Mouse (Mus musculus): Measurements from ENCODE around the gene Fh1.

Fh1 gene

DNA sequence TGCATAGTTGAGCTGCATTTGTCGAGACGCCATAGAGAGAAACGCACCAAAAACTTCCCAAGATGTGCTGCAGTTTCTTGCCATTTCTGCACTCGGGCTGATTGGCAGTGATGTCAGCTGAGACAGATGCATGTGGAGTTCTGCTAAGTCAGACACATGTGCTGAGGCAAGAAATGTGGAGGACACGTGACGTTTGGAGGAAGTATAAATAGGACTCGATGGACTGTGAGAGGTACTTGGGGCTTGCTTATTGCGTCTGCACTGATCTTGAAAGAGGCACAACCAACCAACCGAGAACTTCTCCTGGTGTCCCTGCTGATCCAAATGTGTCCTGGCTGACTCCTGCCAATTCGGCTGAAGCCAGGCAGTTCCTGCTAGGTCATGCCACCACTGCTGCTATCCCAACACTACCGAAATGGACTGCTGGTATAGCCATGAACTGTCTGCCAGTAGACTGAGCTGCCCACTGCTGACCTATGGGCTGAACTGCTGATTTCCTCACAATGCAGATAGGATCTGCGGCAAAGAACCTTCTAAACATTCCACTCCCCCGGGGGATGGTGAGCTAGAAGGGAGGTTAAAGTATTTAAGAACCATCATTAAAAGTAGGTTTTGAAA lies 5.5 kb downstream of the Fh1 start, which contains the start of gene Kmo:
Kmo (plus strand) TSS at position 568 of the 618 bp plus-strand sequence.
- no peak for DNase-seq (ENCODE audit: low spot score)

DNA sequence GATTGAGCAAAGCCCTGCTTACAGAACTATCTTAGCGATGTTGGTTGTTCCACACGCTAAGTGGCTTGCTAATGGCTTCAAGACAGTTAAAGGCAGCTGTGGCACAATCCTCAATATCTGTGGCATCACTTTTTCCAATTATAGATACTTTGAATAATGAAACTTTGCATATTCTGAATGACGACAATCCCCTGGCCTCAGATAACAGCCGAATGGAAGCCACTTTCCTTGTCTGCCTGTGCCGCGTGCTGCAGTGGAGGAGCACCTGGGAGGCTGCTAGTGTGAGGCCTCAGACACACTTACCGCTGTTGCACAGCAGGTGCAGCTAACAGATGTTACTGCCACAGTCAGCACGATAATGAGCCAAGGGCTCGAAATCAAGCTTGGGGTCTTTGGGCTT lies 10.4 kb downstream of the Fh1 start:
- no peak for DNase-seq (ENCODE audit: low spot score)

DNA sequence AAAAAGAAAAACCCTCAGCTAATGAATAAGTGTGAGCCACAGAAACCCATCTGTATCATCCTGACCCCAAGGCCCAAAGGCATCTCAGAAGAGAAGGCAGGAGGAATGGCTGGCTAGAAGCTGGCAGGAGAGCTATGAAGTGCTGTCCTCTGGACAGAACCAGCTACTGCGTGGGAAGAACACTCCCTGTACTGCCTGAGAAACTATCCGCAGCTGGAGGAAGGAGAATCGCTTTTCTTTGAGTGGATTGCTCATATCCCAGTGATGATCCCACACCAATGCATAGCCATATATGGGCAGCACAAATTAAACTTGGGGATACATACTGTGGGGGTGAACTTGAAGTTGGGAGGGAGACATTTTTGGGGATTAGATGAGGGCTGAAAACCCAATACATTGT lies 16.7 kb downstream of the Fh1 start:
- no peak for DNase-seq (ENCODE audit: low spot score)

DNA sequence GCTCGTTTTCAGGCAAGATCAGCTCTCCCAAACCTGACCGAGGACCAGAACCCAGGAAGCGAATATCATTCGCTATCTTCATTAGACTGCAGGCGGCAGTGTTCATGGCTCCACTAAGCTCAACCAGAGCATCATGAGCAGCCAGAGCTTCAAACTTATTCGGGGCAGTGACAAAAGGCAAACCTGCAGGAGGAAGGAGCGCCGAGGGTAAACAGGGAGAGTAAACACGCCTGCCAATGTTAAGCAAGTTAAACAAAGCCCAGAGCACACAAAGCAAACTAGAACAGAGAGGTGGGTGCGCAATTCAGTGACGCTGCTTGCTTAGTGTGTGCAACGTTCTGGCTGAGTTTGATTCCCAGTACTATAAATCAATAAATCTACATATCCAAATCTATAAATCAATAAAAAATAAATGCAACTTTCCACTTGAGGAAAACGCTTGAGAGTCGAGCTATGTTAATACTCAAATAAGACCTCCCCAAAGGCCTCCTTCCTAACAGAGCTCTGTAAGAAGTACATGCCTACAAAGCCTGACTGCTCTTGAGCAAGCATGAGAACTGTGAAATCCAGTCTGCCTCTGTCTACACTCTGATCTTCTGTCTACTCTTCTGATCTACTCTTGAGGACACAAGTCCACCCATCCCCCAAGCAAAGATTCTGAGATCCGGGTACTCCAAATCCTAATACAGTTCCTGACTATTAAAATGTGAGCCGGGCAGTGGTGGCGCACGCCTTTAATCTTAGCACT lies 17.4 kb downstream of the Fh1 start:
- no peak for DNase-seq (ENCODE audit: low spot score)

DNA sequence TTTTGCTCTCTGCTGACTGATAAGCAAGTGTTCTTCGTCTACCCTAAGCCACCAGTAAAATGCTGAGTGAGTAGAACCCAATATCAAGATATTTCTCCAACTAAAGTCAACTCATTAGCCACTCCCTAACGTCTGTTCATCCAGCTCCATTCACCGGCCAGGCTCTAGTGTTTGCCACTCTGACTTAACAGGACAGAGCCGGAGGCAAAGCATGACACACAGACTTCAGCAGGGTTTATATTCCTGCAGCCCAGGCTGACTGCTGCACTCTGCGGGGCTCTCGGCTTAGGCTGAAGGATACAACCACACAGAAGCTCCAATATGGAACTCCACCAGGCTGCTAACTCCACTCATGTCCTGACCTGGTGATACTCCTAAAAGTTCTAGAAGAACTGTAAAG lies 18.1 kb downstream of the Fh1 start:
- DNase-seq (ENCODE audit: low spot score), result no peak

DNA sequence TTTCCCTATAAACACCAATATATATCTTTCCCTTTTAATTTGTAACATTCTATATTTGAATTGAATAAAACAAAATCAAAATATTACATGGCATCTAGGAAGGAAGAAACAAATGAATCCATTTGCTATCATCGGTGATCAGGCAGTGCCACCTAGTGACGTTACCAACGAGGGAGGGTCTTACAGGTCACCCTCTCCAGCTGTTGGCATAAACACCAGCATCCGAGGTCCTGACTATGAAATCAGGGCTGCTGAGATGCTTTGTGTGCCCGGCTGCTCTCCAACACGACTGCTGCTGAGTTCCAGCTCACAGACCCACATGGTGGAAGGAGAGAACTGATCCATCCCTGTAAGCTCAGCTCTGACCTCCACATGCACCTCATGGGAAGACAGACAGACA lies 22.0 kb downstream of the Fh1 start:
- DNase-seq (ENCODE audit: low spot score), result no peak

DNA sequence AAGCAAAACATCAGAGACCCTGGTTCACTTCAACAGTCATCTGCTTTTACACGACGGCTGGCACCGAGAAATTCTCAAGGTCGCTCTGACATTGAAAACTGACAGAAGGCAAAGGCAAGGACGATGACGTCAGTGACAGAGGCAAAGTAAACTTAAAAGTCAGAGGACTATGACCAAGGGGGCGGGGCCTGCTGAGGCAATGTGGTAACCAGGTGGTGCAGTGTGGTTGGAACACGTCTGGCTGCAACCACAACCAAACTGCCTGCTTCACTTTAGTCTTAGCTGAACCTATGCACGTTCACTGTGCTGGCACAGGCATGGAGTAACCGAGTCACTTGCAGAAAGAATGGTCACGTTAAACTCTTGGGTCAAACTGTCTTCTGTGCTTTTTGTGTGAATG lies 23.2 kb downstream of the Fh1 start:
- no peak for DNase-seq (ENCODE audit: low spot score)

DNA sequence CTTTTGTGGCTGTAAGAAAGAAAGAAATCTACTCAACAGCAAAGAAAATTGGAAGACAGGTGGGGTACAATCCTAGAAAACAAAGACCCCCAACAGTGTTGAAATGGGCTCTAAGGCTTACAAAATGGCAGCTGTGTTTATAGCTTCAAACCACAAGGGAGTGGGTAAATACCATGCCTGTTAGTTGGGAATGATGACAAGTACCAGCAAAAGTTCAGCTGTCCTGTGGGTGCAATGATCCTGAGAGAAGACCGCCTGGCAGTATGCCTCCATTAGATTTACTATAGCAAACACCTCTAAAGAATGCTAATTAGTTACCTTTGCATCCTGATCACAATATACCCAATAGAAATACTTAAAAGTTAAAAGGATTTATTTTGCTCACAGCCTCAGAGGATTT lies 32.6 kb downstream of the Fh1 start:
- DNase-seq (ENCODE audit: low spot score), result no peak

DNA sequence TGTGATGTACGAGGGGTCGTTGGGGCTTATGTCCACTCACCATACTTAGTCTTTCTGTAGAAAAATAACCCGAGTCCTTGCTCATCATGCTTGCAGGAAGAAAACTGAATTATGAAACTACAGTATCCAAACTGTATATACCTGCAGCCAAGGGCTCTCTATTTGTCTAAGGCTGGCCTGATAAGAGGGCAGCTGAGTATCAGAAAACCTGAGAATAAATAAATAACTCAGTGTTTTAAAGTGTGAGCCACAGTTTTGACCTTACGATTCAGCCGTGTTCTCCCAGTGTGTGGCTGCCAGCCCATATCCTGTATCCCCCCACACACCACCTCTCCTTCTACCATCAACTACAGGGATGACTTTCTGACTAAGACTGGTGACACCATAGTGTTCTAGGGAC lies 38.8 kb downstream of the Fh1 start:
- DNase-seq (ENCODE audit: low spot score), result no peak

DNA sequence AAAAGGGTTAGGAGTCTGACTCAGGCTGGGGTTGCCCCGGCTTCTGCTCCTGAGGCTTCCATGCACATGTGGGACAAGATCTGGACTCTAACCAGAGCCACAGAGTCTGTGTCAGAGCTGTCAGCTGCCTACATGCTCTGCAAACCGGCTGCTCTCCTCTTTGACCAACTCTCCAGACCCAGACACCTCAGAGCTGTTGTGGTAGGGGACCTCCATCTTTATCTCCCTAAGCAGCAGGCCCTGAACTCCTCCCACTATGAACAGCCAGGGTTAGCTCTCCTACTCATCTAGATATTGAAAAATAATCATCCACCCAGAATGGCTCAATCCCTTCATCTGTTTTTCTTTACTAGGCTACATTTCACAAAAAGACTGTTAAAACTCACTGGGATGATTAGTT lies 40.2 kb downstream of the Fh1 start:
- DNase-seq (ENCODE audit: low spot score), result no peak

DNA sequence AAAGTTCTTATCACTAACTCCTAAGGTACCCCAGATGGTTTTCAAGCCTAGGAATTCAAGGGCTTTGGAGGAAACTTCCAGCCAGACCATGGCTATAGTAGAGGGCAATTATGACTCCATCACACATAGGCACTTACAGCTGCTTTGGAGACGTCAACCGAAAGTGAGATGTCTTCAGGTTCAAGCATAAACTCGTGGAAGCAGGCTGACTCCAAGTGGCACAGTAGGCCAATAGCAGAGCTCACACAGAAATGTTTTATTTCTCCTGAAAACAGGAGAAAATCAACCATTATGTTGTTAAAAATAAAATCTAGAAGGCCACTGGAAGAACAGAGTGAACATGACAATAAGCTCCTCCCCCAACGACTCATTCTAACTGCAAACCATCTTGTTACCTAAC lies 42.6 kb downstream of the Fh1 start:
- no peak for DNase-seq (ENCODE audit: low spot score)

DNA sequence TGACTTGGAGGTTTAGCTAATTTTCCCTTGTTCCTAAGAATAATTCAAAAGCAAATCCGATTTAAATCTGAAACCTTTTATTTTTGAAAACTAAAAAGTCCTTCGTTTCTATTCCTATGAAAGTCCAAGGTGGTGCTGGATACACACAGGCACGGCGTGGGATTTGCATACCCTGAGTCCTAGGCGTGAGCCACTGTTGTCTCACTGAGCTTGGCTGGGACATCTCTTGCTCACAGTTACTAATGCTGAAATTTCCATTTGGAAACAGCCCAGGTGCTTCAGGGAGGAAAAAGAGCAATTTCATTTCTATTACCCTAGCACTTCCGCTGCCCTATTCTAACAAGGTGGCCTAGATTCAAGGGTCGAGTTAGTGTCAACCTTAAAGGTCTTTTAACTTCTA lies 45.1 kb downstream of the Fh1 start:
- DNase-seq (ENCODE audit: low spot score), result no peak

DNA sequence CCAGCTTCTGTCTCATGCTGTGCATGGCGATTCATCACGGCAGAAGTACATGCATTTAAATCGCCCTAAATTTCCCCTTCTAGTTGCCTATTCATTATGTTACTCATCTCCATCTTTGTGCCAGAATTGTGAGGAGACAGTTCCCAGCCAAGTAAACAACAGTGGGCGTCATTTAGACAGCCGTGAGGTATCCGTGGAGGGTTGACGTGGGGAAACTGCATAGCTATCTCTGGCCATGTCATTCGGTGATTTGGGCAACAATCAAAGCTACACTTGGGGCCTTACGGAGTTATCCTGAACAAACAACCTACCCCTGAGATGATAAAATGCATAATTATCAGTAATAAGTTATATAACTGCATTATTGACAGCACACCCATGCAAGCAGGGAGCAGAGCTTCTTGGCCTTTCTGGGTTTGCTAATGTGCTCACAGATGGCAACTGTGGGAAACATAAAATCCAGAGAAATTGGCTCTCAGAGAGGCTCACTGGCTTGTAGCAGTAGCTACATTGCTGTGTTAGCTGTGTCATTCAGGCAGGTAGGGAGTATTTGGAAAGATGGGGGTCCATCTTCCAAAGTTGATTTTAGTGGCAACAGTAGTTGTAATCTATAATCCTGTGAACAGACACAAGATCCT lies 45.7 kb downstream of the Fh1 start:
- DNase-seq (ENCODE audit: low spot score), result peak; percentile 8

DNA sequence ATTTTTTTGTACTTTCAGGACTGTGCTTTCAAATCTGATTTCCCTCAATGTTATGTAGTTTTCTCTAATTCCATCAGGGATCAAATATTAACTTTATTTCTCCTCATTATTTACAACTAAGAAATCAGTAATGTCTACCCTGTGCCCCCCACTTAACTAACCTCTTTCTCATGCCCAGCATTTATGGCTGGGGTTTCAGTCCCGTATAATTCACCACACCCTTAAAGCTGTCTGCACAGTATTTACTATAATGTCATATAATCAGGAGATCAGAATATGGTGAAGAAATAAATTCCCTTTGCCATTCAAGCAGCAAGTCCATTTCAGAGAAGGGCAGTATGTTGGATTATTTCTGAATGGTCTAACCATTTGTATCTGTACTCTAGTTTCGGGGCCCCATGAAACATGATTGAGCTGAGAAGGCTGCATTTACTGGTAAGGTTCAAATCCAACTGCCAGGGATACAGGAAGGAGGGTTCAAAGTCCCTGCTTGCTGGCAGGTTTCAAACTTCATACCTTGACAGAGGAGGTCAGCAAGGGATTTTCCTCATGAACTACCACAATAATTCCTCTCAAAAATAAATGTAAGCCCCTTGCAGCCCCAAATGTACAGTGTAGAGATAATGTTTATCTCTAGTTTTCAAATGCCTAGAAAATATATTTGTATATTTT lies 46.9 kb downstream of the Fh1 start:
- DNase-seq (ENCODE audit: low spot score), result no peak

DNA sequence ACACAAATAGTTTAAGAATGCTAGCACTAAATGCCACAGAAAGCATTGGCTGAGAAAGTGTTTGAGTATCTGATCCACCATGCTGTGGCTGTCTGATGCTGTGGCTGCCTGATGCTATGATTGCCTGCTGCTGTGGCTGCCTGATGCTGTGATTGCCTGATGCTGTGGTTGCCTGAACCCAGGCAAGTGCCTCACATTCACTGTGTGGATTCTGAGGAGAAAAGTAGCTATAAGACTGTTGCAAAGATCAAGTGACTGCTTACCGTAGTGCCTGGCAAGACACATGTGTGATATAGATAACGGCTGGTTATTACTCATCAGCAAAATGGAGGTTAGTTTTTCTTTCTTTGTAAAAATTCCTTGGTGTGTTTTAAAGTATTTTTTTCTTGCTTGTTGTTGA lies 51.3 kb downstream of the Fh1 start:
- DNase-seq (ENCODE audit: low spot score), result no peak

DNA sequence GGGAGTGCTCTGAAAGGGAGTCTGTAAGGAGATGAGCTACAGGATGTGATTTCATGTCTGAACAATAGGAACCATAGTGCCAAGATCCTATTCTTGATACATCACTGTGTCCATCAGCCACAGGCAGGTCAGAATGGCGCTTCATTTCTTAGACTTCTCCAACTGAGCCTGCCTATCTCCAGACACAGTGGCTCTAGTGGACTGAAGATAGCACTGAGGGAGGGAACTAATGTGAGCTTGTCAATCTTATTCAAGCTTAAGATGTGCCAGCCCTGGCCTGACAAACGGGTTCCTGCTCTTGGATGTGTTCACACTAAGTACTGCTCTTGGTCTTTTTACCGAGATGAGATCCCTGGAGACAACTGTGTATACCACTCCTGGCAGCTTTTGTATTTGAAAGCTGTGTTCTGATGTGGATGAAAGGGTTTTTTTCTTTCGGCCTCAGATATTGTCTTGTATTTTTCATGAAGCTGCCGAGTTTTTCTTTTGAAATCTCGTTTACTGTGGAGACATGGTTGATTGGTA lies 59.8 kb downstream of the Fh1 start:
- DNase-seq (ENCODE audit: low spot score), result no peak

DNA sequence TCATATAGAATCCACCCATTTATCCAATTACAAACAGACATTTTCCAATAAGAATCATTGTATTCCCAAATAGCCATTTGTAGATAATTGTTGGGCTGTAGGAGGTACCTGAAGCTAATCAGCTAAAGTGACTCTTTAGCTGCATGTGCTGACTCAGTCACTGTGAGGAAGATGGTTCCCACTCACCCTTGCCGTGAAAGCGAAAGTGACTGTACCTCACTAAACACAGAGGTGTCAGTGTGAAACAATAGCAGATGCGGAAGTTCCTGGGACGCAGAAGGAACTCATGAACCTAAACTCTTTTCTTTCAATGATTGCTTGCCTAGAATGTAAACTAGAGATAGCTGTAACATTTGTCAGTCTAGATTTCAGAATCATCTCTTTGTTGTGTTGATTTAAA lies 61.1 kb downstream of the Fh1 start:
- no peak for DNase-seq (ENCODE audit: low spot score)

DNA sequence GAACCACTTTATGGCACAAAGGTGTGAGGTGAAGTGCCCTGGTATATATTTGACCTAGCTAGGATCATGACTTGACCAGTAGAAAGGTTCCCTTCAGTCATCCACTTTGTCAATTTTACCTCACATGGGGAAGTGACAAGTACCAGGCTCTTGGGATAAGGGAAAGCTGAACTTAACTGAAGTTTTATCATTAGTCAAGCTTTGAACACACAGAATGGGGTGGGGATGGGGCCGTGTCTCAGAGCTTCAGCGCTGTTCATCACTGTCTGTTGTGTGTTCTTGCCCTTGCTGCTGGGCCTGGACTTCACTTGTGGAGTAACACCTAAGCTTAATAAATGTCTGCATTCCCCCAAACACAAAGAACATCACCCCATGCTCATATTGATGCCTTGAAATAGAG lies 63.1 kb downstream of the Fh1 start:
- no peak for DNase-seq (ENCODE audit: low spot score)

DNA sequence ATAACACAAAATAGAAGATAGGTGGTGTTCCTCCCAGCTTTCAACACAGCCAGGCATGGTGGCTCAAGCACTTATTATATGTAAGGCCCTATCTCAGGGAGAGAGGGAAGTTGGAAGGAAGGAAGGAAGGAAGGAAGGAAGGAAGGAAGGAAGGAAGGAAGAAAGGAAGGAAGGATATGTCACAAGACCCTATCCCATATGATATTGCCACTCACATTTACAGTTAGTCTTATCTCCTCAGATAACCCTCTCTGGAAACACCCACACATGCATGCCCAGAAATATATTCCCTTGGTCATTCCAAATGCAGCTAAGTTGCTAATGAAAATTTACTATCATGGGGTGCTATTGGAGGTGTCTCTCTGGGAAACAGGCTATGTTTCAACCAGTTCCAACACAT lies 63.6 kb downstream of the Fh1 start:
- DNase-seq (ENCODE audit: low spot score), result no peak

DNA sequence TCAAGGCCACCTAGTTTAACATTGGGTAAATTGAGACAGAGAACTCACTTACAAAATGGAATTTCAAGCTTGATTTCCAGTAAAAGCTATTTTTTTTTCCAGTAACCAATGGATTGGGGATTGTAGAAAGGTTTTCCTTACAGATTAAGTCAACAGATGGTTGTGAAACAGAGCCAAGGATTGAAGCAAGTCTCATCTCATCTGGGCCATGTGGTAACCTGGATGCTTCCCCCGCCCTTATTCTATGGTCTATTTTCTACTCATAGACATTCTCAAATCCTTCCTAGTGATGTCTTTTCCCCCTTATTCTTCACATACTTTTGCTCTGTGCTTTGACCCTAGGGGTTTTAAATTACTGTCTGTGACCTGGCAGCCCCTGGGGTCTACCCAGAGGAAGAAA lies 70.8 kb downstream of the Fh1 start:
- DNase-seq (ENCODE audit: low spot score), result no peak

DNA sequence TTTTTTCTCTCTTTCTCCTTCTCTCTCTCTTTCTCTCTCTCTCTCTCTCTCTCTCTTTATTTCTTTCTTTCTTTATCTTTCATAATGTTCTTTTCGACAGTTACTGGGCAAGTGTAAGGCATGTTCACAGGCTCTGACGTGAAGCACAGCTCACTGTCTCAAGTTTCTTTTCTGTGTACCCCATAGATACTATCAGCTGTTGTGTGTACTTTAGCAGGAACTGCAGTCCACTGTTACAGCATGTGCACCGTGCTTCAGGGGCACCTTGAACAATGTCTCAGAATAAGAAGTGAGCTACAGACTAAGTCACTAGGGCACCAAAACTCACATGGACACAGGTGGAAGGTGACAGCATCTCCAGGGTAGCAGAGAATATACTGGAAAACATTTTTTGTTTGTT lies 73.0 kb downstream of the Fh1 start:
- no peak for DNase-seq (ENCODE audit: low spot score)

DNA sequence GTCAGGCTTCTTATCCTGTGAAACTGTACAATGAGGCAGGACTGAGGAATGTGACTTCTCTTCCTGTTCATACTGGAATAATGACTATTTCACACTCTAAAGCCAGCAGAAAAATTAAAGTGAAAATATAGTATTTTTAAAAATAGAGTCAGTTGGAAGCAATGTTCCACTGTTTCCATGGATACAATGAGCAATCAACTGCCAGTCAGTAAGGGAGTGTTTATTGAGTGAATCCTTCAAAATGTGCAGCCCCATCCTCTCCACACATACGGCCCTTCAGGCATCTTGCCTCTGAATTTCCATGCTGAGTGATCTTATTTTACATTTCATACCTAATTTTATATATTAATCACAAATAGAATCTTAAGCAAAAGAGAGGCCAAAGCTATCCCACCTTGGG lies 74.8 kb downstream of the Fh1 start:
- DNase-seq (ENCODE audit: low spot score), result peak; percentile 1
